Mouse (Mus musculus) spleen, adult 2 months (tissue): ENCODE measurements at regions not wholly inside any gene's neighbourhood (a gene's known extent, or its start where the extent isn't known, plus 50 kb on each side); places are given as distances from the start of the nearest gene placed in this dataset.

Source experiments
- CTCF ChIP-seq: fragments of 200-500 bp; IDR thresholded peaks from 2 replicates; pipeline ENCODE4 v1.5.1; 2011; ENCODE audit warnings: mild to moderate bottlenecking, inconsistent platforms; ENCODE audit not compliant: insufficient read depth, insufficient read length, insufficient replicate concordance; ENCODE audit errors: extremely low read depth
- POLR2A ChIP-seq: fragments of 200-500 bp; IDR thresholded peaks from 2 replicates; pipeline ENCODE4 v1.6.1; 2011; ENCODE audit warnings: low read depth, low read length, inconsistent platforms

GRCm38 (mm10) chr17:27322891-27323509, 118.7 kb upstream of the Lemd2 start:
- TF ChIP-seq POLR2A = no peak
- no peak for TF ChIP-seq CTCF
